Mouse (Mus musculus) testis, adult 2 months (tissue): ENCODE data around the gene Mocs2. TPM values are rescaled to one million over a fixed set of nuclear protein-coding genes. Genes with fewer than 3 reads are reported as not detected.

Source experiments
- H3K27ac ChIP-seq: fragments of 200-500 bp; 2 replicates; pipeline ENCODE4 v1.5.1; 2012; ENCODE audit warnings: low read depth, low read length; ENCODE audit not compliant: control insufficient read depth, insufficient read depth
- H3K27me3 ChIP-seq: fragments of 200-500 bp; 2 replicates; pipeline ENCODE4 v1.6.1; 2012; ENCODE audit warnings: mild to moderate bottlenecking, low read length, moderate library complexity; ENCODE audit not compliant: control insufficient read depth, insufficient read depth
- H3K36me3 ChIP-seq: fragments of 200-500 bp; 2 replicates; pipeline ENCODE4 v1.6.1; 2012; ENCODE audit warnings: mild to moderate bottlenecking, low read length; ENCODE audit not compliant: control insufficient read depth, insufficient read depth
- H3K4me1 ChIP-seq: fragments of 200-500 bp; 2 replicates; pipeline ENCODE4 v1.6.1; 2012; ENCODE audit warnings: low read length; ENCODE audit not compliant: control insufficient read depth, insufficient read depth
- H3K4me3 ChIP-seq: fragments of 200-500 bp; 2 replicates; pipeline ENCODE4 v1.5.1; 2012; ENCODE audit warnings: low read depth, mild to moderate bottlenecking, low read length, moderate library complexity, mixed read lengths; ENCODE audit not compliant: control insufficient read depth
- CTCF ChIP-seq: fragments of 200-500 bp; IDR thresholded peaks from 2 replicates; pipeline ENCODE4 v1.5.1; 2012; ENCODE audit warnings: low read depth, mild to moderate bottlenecking, inconsistent platforms, low read length, moderate library complexity; ENCODE audit not compliant: control insufficient read depth, insufficient read depth, insufficient replicate concordance
- POLR2A ChIP-seq: fragments of 200-500 bp; IDR thresholded peaks from 2 replicates; pipeline ENCODE4 v1.6.1; 2012; ENCODE audit warnings: low read depth, mild to moderate bottlenecking, inconsistent platforms, low read length, moderate library complexity; ENCODE audit not compliant: control insufficient read depth
- polyA plus RNA-seq: library from polyadenylated mRNA; depleted of rRNA; stranded (reverse); fragments of >200 nt; gene quantifications from 2 replicates; pipeline ENCODE4 v1.2.3, GENCODE M21; 2012; rRNA removed

The Mocs2 gene
- polyA plus RNA-seq: 6.8 and 7.6 TPM in 2 replicates

- Histone ChIP-seq H3K4me1 (peaks cover 3% of the 10 kb centered on the region; the same call in 1 of the 2 replicates), H3K4me3 (peak within 1 kb of the TSS; percentile 94), H3K27me3 (no peaks in the 10 kb centered on the region), H3K36me3 (0 out of 2 replicates have a peak, but pooled peaks cover 1% of the 10 kb centered on the region), H3K27ac (peak within 1 kb of the TSS; percentile 59)
- peak; percentile 61 for TF ChIP-seq POLR2A
- TF ChIP-seq CTCF: no peak
Measured at GRCm38 (mm10) chr13:114817751-114818360, at the start of gene Mocs2. Mocs2 (plus strand) TSS chr13:114818236.

GRCm38 (mm10) chr13:114791511-114791910 lies 26.5 kb upstream of the Mocs2 start:
- TF ChIP-seq POLR2A (no peak), CTCF (no peak)
- no peaks in the 10 kb centered on the region for H3K27me3 ChIP-seq
- H3K4me1 ChIP-seq: no peaks in the 10 kb centered on the region
- H3K4me3 ChIP-seq: no peak overlapping the region
- H3K27ac ChIP-seq: no peak overlapping the region
- no peaks in the 10 kb centered on the region for H3K36me3 ChIP-seq

GRCm38 (mm10) chr13:114793250-114794030 lies 24.6 kb upstream of the Mocs2 start:
- no peak overlapping the region for H3K27ac ChIP-seq
- H3K36me3 ChIP-seq: no peaks in the 10 kb centered on the region
- H3K4me1 ChIP-seq: no peaks in the 10 kb centered on the region
- H3K27me3 ChIP-seq: no peaks in the 10 kb centered on the region
- H3K4me3 ChIP-seq: no peak overlapping the region
- TF ChIP-seq CTCF (no peak), POLR2A (no peak)

- Histone ChIP-seq H3K4me1 (no peaks in the 10 kb centered on the region), H3K4me3 (no peak overlapping the region), H3K27ac (no peak overlapping the region), H3K36me3 (no peaks in the 10 kb centered on the region), H3K27me3 (no peaks in the 10 kb centered on the region)
- TF ChIP-seq CTCF (no peak), POLR2A (no peak)
Measured at GRCm38 (mm10) chr13:114801857-114802256, 16.2 kb upstream of the Mocs2 start.

GRCm38 (mm10) chr13:114802971-114803370 lies 15.1 kb upstream of the Mocs2 start:
- Histone ChIP-seq H3K27ac (no peak overlapping the region), H3K36me3 (no peaks in the 10 kb centered on the region), H3K27me3 (no peaks in the 10 kb centered on the region), H3K4me3 (no peak overlapping the region), H3K4me1 (no peaks in the 10 kb centered on the region)
- TF ChIP-seq CTCF (no peak), POLR2A (no peak)

GRCm38 (mm10) chr13:114809624-114810210 lies 8.3 kb upstream of the Mocs2 start:
- no peaks in the 10 kb centered on the region for H3K36me3 ChIP-seq
- H3K27me3 ChIP-seq: no peaks in the 10 kb centered on the region
- H3K4me3 ChIP-seq: no peak overlapping the region
- H3K4me1 ChIP-seq: no peaks in the 10 kb centered on the region
- no peak for TF ChIP-seq POLR2A
- no peak for TF ChIP-seq CTCF
- H3K27ac ChIP-seq: no peak overlapping the region

GRCm38 (mm10) chr13:114818513-114818912 lies 477 bp downstream of the Mocs2 start:
- Histone ChIP-seq H3K4me3 (peak overlapping the region; percentile 94), H3K4me1 (peaks cover 3% of the 10 kb centered on the region; the same call in 1 of the 2 replicates), H3K27me3 (no peaks in the 10 kb centered on the region), H3K27ac (peak overlapping the region; percentile 59), H3K36me3 (0 out of 2 replicates have a peak, but pooled peaks cover 1% of the 10 kb centered on the region)
- TF ChIP-seq CTCF (no peak), POLR2A (no peak)
